Mouse (Mus musculus) embryonic facial prominence, embryonic 10.5 days (tissue): ENCODE results near the gene Zfp488. TPM values are rescaled to one million over a fixed set of nuclear protein-coding genes. Genes with fewer than 3 reads are reported as not detected.
A peak's percentile ranks its signal among the peaks of the same experiment; 100 is the strongest.

Experiments used
- DNase-seq: peaks from one replicate; pipeline ENCODE4 v3.0.0-alpha.2; 2017; ENCODE audit warnings: low spot score
- H3K27ac ChIP-seq: fragments of 300-500 bp; sonication (generic); replicated peaks from 2 replicates; pipeline ENCODE4 v1.5.1; 2016; ENCODE audit warnings: mild to moderate bottlenecking
- H3K27me3 ChIP-seq: fragments of 300-500 bp; sonication (generic); replicated peaks from 2 replicates; pipeline ENCODE4 v1.6.1; 2016; ENCODE audit warnings: low read depth, mild to moderate bottlenecking; ENCODE audit not compliant: poor library complexity, severe bottlenecking
- H3K36me3 ChIP-seq: fragments of 300-500 bp; sonication (generic); replicated peaks from 2 replicates; pipeline ENCODE4 v1.6.1; 2016; ENCODE audit warnings: mild to moderate bottlenecking, moderate library complexity
- H3K4me1 ChIP-seq: fragments of 300-500 bp; sonication (generic); 2 replicates; pipeline ENCODE4 v1.6.1; 2016
- H3K4me3 ChIP-seq: fragments of 300-500 bp; sonication (generic); 2 replicates; pipeline ENCODE4 v1.5.1; 2016; ENCODE audit warnings: mild to moderate bottlenecking, moderate library complexity
- H3K9me3 ChIP-seq: fragments of 300-500 bp; sonication (generic); 2 replicates; pipeline ENCODE4 v1.6.1; 2016; ENCODE audit warnings: mild to moderate bottlenecking
- WGBS: fragments of 180-500 bp; shearing (Covaris S2); methylation state at CpG from one replicate; pipeline ENCODE4 v1.1.7; 2016; 5-methylcytosine and 5-hydroxymethylcytosine counted together
- polyA plus RNA-seq: library from polyadenylated mRNA; unstranded; fragments of >200 nt; fragmentation: Nextera tagmentation; extraction: Ambion mirVana; gene quantifications from 2 replicates; pipeline ENCODE4 v1.2.1, GENCODE M21; 2016

Zfp488 gene
- polyA plus RNA-seq, 1 experiment from 2014 or later: 0.40 TPM

DNA sequence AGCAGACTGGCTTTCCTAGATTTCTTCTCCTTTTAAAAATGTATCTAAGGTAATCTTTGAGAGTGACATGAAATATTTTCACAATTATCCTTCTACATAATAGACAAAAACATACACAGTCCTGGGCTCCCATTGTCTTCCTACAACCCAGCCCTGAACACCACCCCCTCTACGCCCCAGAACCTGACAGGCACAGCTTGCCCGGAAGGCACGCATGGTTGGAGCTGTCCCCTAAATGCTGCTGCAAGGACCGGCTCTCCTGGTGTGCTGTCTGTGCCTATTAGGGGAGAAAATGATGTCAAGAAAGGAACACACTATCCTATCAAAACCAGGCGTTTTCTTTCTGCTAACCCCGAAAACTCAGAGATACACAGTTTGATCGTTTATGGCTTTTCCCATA is 816 bp downstream of the Zfp488 start:
- H3K27ac ChIP-seq: no peak overlapping the region
- peaks cover 46% of the 10 kb centered on the region for H3K27me3 ChIP-seq
- peak; percentile 32 for DNase-seq
- no peaks in the 10 kb centered on the region for H3K36me3 ChIP-seq
- 31% methylated on average over 7 of the region's 7 CpGs for WGBS
- H3K4me1 ChIP-seq: peaks cover 11% of the 10 kb centered on the region; the same call in 1 of the 2 replicates
- peak overlapping the region; percentile 59; the same call in 1 of the 2 replicates for H3K4me3 ChIP-seq
- H3K9me3 ChIP-seq: no peaks in the 10 kb centered on the region

DNA sequence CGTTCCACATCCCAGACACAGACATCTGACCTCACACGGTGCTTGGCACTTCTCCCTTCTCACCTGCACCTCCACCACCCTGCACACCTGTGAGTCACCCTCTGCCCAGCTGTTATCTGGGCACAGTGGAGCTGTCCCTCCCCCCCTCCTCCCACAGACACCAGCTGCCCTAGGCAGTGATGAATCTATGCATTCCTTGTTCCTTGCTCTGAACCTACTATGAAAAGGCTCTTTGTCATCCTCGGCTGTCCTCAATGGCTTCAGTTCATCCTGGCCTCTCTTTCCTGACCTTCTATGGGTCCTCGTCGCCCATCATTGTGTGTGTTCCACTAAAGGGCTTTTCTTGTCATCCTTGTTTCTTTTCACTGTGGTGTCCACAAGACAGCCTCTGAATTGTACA is 3.8 kb downstream of the Zfp488 start:
- peaks cover 11% of the 10 kb centered on the region; the same call in 1 of the 2 replicates for H3K4me1 ChIP-seq
- H3K27ac ChIP-seq: no peak overlapping the region
- H3K9me3 ChIP-seq: no peaks in the 10 kb centered on the region
- 38% methylated on average over 5 of the region's 5 CpGs for WGBS
- DNase-seq: no peak
- H3K27me3 ChIP-seq: peaks cover 43% of the 10 kb centered on the region
- H3K4me3 ChIP-seq: no peak overlapping the region
- no peaks in the 10 kb centered on the region for H3K36me3 ChIP-seq

DNA sequence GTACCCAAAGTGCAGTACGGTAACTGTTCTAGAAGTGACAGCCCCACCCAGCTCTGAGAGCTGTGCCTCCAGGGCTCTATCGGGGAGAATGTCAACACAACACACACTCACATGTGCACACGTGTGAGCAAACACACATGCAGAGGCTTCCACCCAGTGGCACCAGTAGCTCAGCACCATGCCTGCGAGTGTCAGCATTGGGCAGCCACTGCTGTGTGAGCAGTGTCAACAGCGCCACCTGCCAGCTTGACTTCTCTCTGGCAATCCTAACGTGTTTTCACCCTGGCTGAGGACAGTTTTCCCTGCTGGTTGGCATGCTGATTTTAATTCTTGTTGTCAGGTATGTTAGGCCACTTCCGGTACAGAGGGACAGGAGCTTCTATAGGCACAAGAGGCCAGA is 5.9 kb downstream of the Zfp488 start:
- 50% methylated on average over 7 of the region's 7 CpGs for WGBS
- Histone ChIP-seq H3K27ac (no peak overlapping the region), H3K4me1 (0 out of 2 replicates have a peak, but pooled peaks cover under 1% of the 10 kb centered on the region), H3K36me3 (no peaks in the 10 kb centered on the region), H3K27me3 (peaks cover 23% of the 10 kb centered on the region), H3K4me3 (no peak overlapping the region), H3K9me3 (no peaks in the 10 kb centered on the region)
- DNase-seq: peak; percentile 25

DNA sequence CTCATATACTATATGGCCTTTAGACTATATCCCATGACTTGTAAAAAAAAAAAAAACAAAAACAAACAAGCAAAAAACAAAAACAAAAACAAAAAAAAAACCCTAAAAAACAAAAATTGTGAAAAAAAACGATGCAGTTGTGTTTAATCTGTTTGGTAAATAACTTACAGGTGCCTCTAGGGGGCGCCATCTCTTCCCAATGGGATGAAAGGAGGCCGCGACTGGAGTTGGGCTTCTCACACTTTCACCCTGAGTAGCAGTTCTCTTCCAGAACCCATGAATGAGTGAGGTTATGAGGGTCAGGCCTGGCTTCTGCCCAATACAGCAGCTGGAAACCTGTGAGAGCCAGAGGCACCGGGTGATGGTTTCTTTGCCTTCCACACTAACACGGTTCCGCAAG is 12.9 kb downstream of the Zfp488 start:
- DNase-seq: no peak
- WGBS: 69% methylated on average over 7 of the region's 7 CpGs
- Histone ChIP-seq H3K4me3 (no peak overlapping the region), H3K9me3 (no peaks in the 10 kb centered on the region), H3K36me3 (no peaks in the 10 kb centered on the region), H3K27me3 (peaks cover 23% of the 10 kb centered on the region), H3K27ac (no peak overlapping the region), H3K4me1 (no peaks in the 10 kb centered on the region)

DNA sequence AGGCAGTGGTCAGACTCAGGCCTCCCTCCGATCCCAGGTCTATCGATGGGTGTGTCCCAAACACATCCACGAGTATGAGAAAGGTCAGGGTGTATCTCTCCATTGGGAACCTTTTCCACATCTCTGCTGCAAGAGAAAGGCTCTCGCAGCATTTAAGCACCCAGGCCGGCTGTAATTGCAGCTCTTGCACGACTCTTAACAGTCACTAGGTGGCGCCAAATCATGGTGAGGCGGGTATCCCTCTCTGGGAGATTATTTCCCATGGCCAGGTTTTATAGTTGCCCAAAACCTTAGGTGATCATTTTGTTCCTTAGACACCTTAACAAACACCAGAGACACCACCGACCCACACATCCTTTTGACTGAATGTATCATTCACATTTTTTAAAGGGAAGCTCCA is 19.2 kb downstream of the Zfp488 start:
- Histone ChIP-seq H3K27ac (no peak overlapping the region), H3K27me3 (peaks cover 84% of the 10 kb centered on the region), H3K4me1 (no peaks in the 10 kb centered on the region), H3K9me3 (peaks cover 5% of the 10 kb centered on the region; the same call in 1 of the 2 replicates), H3K4me3 (no peak overlapping the region), H3K36me3 (no peaks in the 10 kb centered on the region)
- peak; percentile 54 for DNase-seq
- WGBS: 13% methylated on average over 9 of the region's 9 CpGs

DNA sequence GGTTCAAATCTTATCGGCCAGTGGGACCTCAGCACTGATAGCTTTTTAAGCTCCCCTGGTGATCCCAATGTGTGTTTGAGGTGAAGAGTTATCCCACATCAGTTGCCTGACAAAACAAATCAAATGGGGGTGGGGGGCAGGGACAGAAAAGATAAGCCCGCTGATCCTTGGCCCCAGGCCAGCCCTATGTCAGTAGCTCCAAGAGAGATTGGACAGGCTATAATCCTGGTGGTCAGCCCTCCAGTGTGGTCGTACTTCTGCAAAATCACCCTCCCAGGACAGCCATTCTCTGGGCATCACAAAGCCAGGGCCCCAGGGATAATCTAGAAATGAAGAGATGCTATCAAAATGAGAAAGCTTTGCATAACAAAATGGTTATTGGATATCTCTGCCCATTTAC is 19.7 kb downstream of the Zfp488 start:
- Histone ChIP-seq H3K27me3 (peaks cover 89% of the 10 kb centered on the region), H3K36me3 (no peaks in the 10 kb centered on the region), H3K9me3 (peaks cover 5% of the 10 kb centered on the region; the same call in 1 of the 2 replicates), H3K27ac (no peak overlapping the region), H3K4me3 (no peak overlapping the region), H3K4me1 (no peaks in the 10 kb centered on the region)
- WGBS: 69% methylated on average over 3 of the region's 3 CpGs
- no peak for DNase-seq

DNA sequence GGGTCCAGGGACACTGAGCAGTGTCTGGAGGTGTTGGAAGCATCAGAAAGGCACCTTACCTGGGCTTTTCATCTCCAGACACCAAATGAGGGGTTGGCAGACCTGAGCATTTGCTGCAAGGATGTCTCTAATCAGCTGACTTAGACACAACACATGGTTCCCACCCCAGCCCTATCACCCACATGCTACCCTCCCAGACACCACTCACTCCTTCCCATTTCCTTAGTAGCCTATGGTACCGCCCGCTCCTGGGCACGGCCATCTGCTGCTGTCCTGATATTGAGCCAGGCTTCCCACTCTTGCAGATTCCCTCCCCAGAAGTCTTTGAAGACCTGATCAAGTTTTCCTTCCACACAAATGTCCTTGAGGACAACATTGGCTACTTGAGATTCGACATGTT is 20.4 kb downstream of the Zfp488 start:
- 89% methylated on average over 4 of the region's 4 CpGs for WGBS

DNA sequence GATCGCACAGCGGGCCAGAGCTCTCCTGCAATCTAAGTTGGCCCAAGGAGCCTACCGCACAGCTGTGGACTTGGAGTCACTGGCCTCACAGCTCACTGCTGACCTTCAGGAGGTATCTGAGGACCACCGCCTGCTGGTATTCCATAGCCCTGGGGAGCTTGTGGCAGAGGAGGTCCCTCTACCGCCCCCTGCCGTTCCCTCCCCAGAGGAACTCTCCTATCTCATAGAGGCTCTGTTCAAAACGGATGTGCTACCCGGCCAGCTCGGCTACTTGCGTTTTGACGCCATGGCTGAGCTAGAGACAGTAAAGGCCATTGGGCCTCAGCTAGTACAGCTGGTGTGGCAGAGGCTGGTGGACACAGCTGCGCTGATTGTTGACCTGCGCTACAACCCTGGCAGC is 22.5 kb downstream of the Zfp488 start:
- Histone ChIP-seq H3K4me3 (no peak overlapping the region), H3K36me3 (no peaks in the 10 kb centered on the region), H3K4me1 (peaks cover 8% of the 10 kb centered on the region), H3K27me3 (peaks cover 75% of the 10 kb centered on the region), H3K27ac (no peak overlapping the region), H3K9me3 (peaks cover 5% of the 10 kb centered on the region; the same call in 1 of the 2 replicates)
- no peak for DNase-seq
- 74% methylated on average over 13 of the region's 13 CpGs for WGBS

More for the DNA sequence above, 20.4 kb downstream of the Zfp488 start:
- H3K9me3 ChIP-seq: peaks cover 5% of the 10 kb centered on the region; the same call in 1 of the 2 replicates
- no peak for DNase-seq
- no peak overlapping the region for H3K27ac ChIP-seq
- H3K27me3 ChIP-seq: peaks cover 89% of the 10 kb centered on the region
- H3K4me3 ChIP-seq: no peak overlapping the region
- H3K4me1 ChIP-seq: no peaks in the 10 kb centered on the region
- H3K36me3 ChIP-seq: no peaks in the 10 kb centered on the region

DNA sequence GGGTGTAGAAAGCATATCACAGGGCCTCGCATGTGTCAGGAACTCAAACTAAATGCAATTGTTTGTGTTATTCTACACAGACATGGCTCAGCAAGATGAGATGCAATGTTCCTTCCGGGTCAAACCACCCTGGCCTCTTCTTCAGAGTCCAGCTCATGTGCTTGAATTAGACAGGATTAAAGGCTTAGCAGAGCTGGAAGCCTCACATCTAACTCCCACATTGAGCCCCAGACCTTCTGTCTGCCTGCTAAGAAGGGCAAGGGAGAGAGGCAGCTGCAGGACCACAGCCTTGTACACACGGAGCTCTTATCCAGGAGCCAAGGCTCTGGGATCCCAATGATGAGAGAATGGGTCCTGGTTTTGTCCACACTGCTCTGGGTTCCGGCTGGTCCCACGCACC is 24.8 kb downstream of the Zfp488 start, which contains the start of gene Rbp3:
Gene Rbp3 (plus strand): TSS at position 243 of the 400 bp plus-strand sequence.
- Histone ChIP-seq H3K4me3 (no peak within 1 kb of the TSS), H3K27me3 (peaks cover 76% of the 10 kb centered on the region), H3K4me1 (peaks cover 8% of the 10 kb centered on the region), H3K9me3 (peaks cover 5% of the 10 kb centered on the region; the same call in 1 of the 2 replicates), H3K27ac (no peak within 1 kb of the TSS), H3K36me3 (no peaks in the 10 kb centered on the region)
- 86% methylated on average over 5 of the region's 5 CpGs for WGBS
- DNase-seq: no peak

DNA sequence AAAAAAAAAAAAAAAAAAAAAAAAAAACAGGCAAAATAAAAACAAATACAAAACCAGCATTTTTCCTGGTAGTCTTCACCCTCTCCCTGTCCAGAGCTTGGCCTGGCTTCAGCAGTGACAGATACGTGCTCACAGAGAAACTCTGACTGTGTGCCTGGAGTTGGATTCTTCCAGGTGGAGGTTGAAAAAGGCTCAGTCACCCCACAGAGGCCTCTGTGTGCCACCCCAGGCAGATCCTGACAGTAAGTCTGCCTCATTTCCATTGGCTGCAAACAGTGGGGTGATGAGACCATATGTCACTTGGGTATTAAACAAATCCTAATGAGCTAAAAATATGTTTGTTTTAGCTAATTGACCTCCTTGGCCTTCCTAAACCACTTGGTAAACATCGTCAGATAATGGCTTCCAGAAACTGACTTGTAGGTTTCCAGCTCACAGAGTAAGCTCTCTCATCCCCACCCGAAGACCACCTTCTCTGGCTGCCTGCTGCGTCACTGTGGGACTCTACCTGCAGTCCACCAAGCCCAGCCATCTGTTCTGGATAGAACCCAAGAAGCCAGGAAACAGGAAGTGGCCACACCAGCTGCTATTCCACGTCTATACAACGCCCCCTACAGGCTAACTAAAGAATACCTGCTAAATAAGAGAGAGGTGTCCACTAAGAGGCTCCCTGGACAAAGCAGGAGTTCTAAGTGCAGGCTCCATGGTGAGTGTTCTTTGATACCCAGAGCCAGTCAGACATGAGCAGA is 26.2 kb downstream of the Zfp488 start:
- no peaks in the 10 kb centered on the region for H3K36me3 ChIP-seq
- H3K27ac ChIP-seq: no peak overlapping the region
- WGBS: 38% methylated on average over 6 of the region's 6 CpGs
- peaks cover 5% of the 10 kb centered on the region; the same call in 1 of the 2 replicates for H3K9me3 ChIP-seq
- H3K4me3 ChIP-seq: no peak overlapping the region
- peaks cover 8% of the 10 kb centered on the region for H3K4me1 ChIP-seq
- DNase-seq: peak; percentile 26
- peaks cover 76% of the 10 kb centered on the region for H3K27me3 ChIP-seq

DNA sequence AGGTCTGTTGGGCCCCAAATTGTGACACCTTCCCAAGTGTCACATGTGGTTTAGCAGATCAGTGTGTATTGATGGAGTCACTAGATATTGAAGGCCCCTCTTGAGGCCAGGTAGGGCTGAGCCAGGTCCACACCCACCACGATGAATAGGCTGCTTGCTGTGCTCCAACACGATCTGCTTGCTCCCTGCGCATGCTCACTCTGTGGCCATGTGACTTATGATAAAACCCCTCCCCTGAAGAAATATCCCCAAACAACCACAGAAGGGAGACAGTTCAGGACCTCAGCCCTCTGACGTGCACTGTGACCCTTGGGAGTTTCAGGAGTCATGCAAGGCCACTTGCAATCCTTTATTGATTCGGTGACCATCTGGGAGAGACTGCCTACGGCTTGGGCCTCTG is 32.4 kb downstream of the Zfp488 start:
- H3K36me3 ChIP-seq: no peaks in the 10 kb centered on the region
- peaks cover 74% of the 10 kb centered on the region for H3K27me3 ChIP-seq
- no peaks in the 10 kb centered on the region for H3K9me3 ChIP-seq
- no peaks in the 10 kb centered on the region for H3K4me1 ChIP-seq
- DNase-seq: no peak
- WGBS: 77% methylated on average over 6 of the region's 6 CpGs
- no peak overlapping the region for H3K27ac ChIP-seq
- H3K4me3 ChIP-seq: no peak overlapping the region

DNA sequence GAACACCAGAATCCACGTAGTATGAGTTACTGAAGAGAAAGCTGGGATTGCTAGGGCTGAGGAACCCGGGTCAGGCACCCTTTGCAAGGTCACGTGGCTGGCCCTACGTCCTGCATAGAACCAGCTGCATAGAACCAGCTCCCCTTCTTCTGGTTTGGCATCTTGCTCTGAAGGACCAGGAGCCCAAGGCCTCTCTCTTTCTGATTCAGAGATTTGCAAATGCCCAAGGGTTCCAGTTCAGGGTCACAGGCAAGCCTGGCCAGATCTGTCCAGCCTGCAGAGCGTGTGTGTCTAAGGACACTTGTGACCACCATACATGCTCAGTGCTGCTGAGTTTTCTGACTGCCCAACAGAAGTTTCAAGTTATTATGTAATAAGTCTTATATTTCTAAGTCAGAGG is 36.3 kb downstream of the Zfp488 start:
- 0 out of 2 replicates have a peak, but pooled peaks cover 3% of the 10 kb centered on the region for H3K4me1 ChIP-seq
- peaks cover 71% of the 10 kb centered on the region for H3K27me3 ChIP-seq
- no peak overlapping the region for H3K4me3 ChIP-seq
- no peak for DNase-seq
- no peaks in the 10 kb centered on the region for H3K36me3 ChIP-seq
- H3K9me3 ChIP-seq: no peaks in the 10 kb centered on the region
- no peak overlapping the region for H3K27ac ChIP-seq
- 75% methylated on average over 5 of the region's 5 CpGs for WGBS

DNA sequence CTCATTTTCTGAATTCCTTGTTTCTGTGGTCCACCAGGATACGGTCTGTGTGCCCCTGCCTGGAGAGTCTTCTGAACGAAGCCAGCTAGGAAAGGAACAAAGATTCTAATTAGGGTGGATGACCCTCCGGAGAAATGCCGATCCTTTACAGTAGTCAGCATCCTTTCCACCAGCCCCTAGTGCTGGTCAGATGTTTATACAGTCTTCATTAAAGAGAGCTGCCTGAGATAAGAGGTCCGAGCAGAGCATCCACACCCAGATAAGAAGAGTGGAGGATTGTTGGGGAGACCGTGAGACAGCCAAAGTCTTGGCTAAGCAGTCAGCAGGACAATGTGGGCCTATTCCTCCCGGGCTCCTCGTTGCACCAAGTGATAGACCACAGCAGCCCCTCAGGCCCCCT is 37.8 kb downstream of the Zfp488 start, which contains the start of gene Gdf2:
Gene Gdf2 (plus strand): TSS at position 301 of the 400 bp plus-strand sequence.
- 0 out of 2 replicates have a peak, but pooled peaks cover 3% of the 10 kb centered on the region for H3K4me1 ChIP-seq
- H3K36me3 ChIP-seq: no peaks in the 10 kb centered on the region
- H3K9me3 ChIP-seq: no peaks in the 10 kb centered on the region
- 81% methylated on average over 8 of the region's 8 CpGs for WGBS
- no peak within 1 kb of the TSS for H3K27ac ChIP-seq
- H3K4me3 ChIP-seq: no peak within 1 kb of the TSS
- DNase-seq: no peak
- H3K27me3 ChIP-seq: peaks cover 71% of the 10 kb centered on the region
